Mouse (Mus musculus) myocyte (in vitro differentiated cells): ENCODE measurements around the gene Tbcel.

Experiments used
- MAX ChIP-seq: IDR thresholded peaks from one replicate; pipeline ENCODE4 v1.6.1; 2011; ENCODE audit warnings: low read depth, mild to moderate bottlenecking, control low read depth
- MYOD1 ChIP-seq, 3 experiments: IDR thresholded peaks; one replicate each; pipeline ENCODE4 v1.6.1; 2011; ENCODE audit warnings: control low read depth in 2 of 3, low read depth in 2 of 3, mild to moderate bottlenecking in 2 of 3, moderate library complexity in 1 of 3; ENCODE audit not compliant: insufficient read length in 2 of 3, control insufficient read depth in 1 of 3
- MYOG ChIP-seq, 3 experiments: IDR thresholded peaks; one replicate each; pipeline ENCODE4 v1.6.1; 2011; ENCODE audit warnings: control low read depth in 2 of 3, low read depth in 2 of 3, mild to moderate bottlenecking in 2 of 3; ENCODE audit not compliant: insufficient read length in 2 of 3, control insufficient read depth in 1 of 3, insufficient read depth in 1 of 3
- POLR2A ChIP-seq: IDR thresholded peaks from one replicate; pipeline ENCODE4 v1.6.1; 2011; ENCODE audit warnings: low read depth, mild to moderate bottlenecking, control low read depth, moderate library complexity; ENCODE audit not compliant: insufficient read length
- REST ChIP-seq: IDR thresholded peaks from one replicate; pipeline ENCODE4 v1.6.1; 2011; ENCODE audit warnings: mild to moderate bottlenecking, control low read depth, moderate library complexity; ENCODE audit not compliant: insufficient read depth, insufficient read length
- TCF12 ChIP-seq: IDR thresholded peaks from one replicate; pipeline ENCODE4 v1.6.1; 2011; ENCODE audit warnings: mild to moderate bottlenecking, control low read depth; ENCODE audit not compliant: poor library complexity, insufficient read depth, severe bottlenecking

DNA sequence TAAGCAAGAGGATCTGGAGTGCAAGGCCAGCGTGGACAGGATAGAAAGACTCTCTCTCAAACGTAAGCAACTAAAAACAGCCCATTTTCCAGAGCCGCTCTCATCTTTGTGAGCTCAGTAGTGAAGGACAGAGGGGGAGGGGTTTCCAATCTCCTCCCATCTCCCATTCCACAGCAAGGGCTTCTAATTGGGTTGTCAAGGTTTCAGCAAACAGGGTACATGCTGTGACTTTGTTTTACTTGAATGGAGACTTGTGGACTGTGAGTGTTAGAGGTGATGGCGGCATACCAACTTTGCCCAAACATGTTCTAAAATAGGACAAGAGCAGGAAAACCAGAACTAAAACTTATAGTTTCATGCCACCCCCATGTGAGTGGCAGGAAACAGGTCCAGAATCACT lies 68.2 kb downstream of the Tbcel start:
- no peak for TF ChIP-seq MYOD1 (IDR thresholded peaks at IDR 0.05; ENCODE audit: control insufficient read depth in 1 of 3, insufficient read length in 2 of 3, low read depth in 2 of 3)
- TF ChIP-seq MAX = no peak
- no peak for TF ChIP-seq REST
- no peak for TF ChIP-seq MYOG (IDR thresholded peaks at IDR 0.05; ENCODE audit: control insufficient read depth in 1 of 3, insufficient read depth in 1 of 3, insufficient read length in 2 of 3, low read depth in 2 of 3)
- TF ChIP-seq POLR2A = no peak
- TF ChIP-seq TCF12 = no peak
